Mouse (Mus musculus): ENCODE measurements around the gene Slc4a3.

The Slc4a3 gene

DNA sequence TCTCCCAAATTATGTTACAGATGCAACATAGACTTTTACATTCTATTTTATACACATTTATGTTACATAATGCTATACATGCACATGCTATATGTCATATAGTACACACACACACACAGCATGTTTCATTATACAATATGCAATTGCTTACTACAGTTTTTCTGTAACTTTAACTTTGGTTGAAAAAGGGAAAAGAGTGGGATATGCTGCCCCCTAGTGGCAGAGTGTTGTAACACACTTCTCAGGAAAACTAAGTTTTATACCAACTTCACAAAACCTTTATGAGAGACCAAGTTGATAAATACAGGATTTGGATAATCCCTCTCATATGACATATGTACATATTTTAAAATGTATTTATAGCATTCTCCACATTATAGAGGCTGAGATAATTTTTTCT, 51.6 kb downstream of the Slc4a3 start:
- DNase-seq (ENCODE audit: low read depth), result peak; percentile 58

DNA sequence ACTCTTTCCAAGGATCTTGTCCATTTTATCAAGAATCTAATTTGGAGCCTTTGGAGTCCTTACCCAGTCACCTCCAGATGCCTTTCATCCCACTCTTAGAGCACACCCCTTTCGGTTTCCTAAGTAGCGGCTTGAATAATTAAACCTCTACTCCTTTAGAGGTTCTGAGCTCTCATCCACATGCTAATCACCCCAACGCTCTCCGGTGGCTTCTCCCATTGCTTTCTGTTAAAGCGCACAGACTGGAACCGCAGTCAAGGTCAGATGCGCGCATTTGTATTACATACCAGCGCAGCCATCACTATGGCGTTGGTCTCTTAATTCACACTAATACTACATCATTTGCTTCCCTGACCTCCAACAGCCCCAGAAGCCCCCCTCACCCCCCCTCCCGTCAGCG, 55.7 kb downstream of the Slc4a3 start:
- DNase-seq (ENCODE audit: low read depth), result no peak

DNA sequence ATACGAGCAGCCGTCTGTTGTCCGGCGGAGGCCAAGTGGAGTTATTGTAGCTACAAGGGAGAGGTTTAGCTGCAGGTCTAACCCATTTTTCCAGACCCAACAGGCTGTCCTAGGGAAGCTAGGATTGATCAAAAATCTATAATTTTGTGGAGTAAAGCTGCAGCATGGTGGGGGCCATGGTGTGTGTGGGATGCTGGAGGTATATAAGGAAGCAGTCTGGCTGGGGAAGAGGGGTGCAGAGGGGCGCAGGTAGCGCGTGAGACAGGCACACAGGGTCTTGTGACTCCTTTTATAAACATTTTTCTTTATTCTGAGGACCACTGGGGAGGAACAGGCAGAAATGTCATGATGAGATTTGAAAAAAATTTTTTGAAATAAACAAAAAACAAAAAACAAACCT, 57.5 kb downstream of the Slc4a3 start:
- no peak for DNase-seq (ENCODE audit: low read depth)

DNA sequence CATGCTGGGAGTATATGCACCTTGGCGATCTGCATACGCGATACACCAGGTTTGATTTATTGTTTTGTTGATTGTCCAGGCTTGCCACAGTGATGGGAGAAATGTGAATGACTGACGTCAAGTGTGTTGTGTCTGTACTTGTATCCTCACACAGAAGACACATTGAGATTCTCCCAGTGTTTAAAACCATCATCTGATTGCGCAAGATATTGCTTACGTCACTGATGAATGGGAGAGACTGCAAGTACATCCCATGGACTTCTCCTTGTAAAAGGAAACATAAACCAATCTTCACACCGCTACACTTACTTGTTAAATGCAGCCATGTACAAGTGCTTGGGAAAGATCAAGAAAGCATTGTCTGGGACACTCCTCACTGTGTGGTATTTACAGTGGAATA, 62.2 kb downstream of the Slc4a3 start:
- no peak for DNase-seq (ENCODE audit: low read depth)

DNA sequence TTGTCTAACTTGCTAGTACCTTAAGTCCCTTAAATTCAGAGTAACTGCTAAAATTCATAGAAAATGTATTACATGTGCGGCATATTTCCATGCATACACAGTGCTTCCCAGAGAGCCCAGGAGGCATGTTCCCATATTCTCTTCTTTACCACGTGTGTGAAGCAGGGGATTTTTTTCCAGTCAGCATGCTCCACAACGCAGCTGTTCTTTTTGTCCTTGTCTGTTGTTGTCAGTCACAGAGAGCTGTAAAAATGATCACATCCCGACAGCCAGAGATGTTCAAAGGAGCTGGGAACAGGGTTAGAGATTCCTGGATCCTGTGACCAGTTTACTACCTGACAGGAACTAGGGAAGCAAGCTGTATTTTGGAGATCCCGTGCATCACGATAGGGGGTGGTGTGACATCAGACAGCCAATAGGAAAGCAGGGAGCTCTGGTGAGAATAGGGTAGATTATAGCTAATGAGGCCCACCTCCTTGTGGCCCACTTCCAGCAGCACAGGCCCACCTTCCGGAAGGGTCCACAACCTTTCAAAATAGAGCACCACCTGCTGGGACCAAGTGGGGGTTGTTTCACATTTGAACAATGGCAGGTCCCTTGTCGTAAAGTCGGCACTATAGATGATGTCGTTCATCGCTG, 62.7 kb downstream of the Slc4a3 start:
- DNase-seq (ENCODE audit: low read depth), result no peak

DNA sequence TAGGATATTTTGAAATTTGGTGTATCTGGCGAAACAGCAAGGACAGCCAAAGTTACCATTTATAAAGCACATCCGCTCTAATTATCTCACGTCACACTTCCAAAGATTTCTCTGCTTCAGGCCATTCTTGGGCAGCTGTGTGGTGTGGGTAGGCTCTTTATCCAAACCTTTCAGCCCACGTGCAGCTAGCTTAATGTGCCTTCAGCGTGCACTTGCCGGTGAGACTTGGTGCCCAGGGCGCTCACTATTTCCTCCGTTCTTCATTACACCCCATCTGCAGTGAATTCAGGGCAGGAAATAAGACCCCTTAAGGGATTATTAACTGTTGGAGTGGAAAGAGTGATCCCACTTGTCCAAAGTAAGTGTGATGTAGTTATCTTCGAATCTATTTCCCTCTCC, 63.2 kb downstream of the Slc4a3 start:
- DNase-seq (ENCODE audit: low read depth), result no peak

DNA sequence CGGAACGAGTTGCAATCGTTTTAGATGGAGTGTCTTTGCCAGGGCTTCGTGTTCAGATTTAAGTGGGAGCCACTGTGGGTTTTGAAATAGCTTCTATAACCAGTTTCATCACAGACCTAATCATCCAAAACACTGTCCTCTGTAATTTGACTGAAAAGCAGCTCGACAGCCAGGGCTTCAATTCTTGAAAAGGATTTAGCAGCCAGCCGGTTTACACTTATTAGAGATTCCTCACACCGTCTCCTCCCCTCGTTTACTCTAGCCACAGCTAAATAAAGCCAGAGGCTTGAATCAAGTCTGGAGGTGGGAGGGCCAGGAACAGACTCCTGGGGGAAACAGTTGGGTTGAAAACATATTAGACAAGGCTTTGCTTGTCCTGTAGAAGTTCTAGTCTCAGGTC, 64.5 kb downstream of the Slc4a3 start:
- no peak for DNase-seq (ENCODE audit: low read depth)
